Mouse (Mus musculus) layer of hippocampus, adult 8-10 months (tissue): ENCODE data around the gene Nupl2. TPM values are rescaled to one million over a fixed set of nuclear protein-coding genes. Genes with fewer than 3 reads are reported as not detected.

Experiments used
- DNase-seq, 2 experiments: peaks; one replicate each; pipeline ENCODE4 v3.0.0; 2022; ENCODE audit warnings: low spot score in 2 of 2
- total RNA-seq, 4 experiments: library from RNA; stranded (reverse); gene quantifications; 2 replicates each; pipeline ENCODE4 v1.2.4; 2022

Gene Nupl2
- 10 to 100 TPM in 3 of 4 experiments, 1 to 10 TPM in 1; 9.4 to 12.9 (median 11.8) TPM for total RNA-seq

GRCm38 (mm10) chr5:24164789-24165445 lies at the start of gene Nupl2:
TSS of gene Nupl2 (plus strand) at chr5:24164963.
- peak; percentile 93 to 96 for DNase-seq

- DNase-seq = no peak
These were observed 42.5 kb upstream of the Nupl2 start for GRCm38 (mm10) chr5:24122221-24122620.

GRCm38 (mm10) chr5:24124175-24124574 lies 40.6 kb upstream of the Nupl2 start:
- no peak for DNase-seq

- DNase-seq = no peak
These were observed 40.0 kb upstream of the Nupl2 start for GRCm38 (mm10) chr5:24124579-24125276.

GRCm38 (mm10) chr5:24125910-24126636 lies 38.7 kb upstream of the Nupl2 start:
- no peak for DNase-seq

- no peak for DNase-seq
These were observed 37.8 kb upstream of the Nupl2 start for GRCm38 (mm10) chr5:24126967-24127366.

- DNase-seq = no peak
These were observed 17.8 kb upstream of the Nupl2 start for GRCm38 (mm10) chr5:24146964-24147363.

GRCm38 (mm10) chr5:24152199-24152598 lies 12.6 kb upstream of the Nupl2 start:
- DNase-seq = no peak

- no peak for DNase-seq
These were observed 8.0 kb upstream of the Nupl2 start for GRCm38 (mm10) chr5:24156774-24157173.

GRCm38 (mm10) chr5:24167263-24167662 lies 2.5 kb downstream of the Nupl2 start:
- DNase-seq = no peak

- DNase-seq = no peak
These were observed 5.1 kb downstream of the Nupl2 start for GRCm38 (mm10) chr5:24169881-24170280.

GRCm38 (mm10) chr5:24172092-24172491 lies 7.3 kb downstream of the Nupl2 start:
- no peak for DNase-seq

- DNase-seq = no peak
These were observed 16.9 kb downstream of the Nupl2 start for GRCm38 (mm10) chr5:24181514-24182295.

- DNase-seq = no peak
These were observed 17.6 kb downstream of the Nupl2 start for GRCm38 (mm10) chr5:24182296-24182734.

- no peak for DNase-seq
These were observed 18.3 kb downstream of the Nupl2 start for GRCm38 (mm10) chr5:24183096-24183495.

- no peak for DNase-seq
These were observed 19.2 kb downstream of the Nupl2 start for GRCm38 (mm10) chr5:24184011-24184410.

- DNase-seq = no peak
These were observed 23.7 kb downstream of the Nupl2 start for GRCm38 (mm10) chr5:24188476-24188875.

GRCm38 (mm10) chr5:24191821-24192220 lies 27.1 kb downstream of the Nupl2 start:
- DNase-seq = no peak

- no peak for DNase-seq
These were observed 36.2 kb downstream of the Nupl2 start for GRCm38 (mm10) chr5:24201006-24201405.

GRCm38 (mm10) chr5:24202492-24202891 lies 37.7 kb downstream of the Nupl2 start:
- peak; percentile 32 to 54 for DNase-seq

- DNase-seq = no peak
These were observed 38.5 kb downstream of the Nupl2 start for GRCm38 (mm10) chr5:24203266-24203665.
